Mouse (Mus musculus): ENCODE data around the gene Nox3.

Nox3 gene

GRCm38 (mm10) chr17:3602954-3603672 lies 92.9 kb downstream of the Nox3 start:
- DNase-seq = peak; percentile 53

- no peak for DNase-seq
Measured at GRCm38 (mm10) chr17:3598393-3598792, 97.7 kb downstream of the Nox3 start.

- no peak for DNase-seq
Measured at GRCm38 (mm10) chr17:3597866-3598265, 98.2 kb downstream of the Nox3 start.

- DNase-seq = no peak
Measured at GRCm38 (mm10) chr17:3597130-3597529, 98.9 kb downstream of the Nox3 start.

Data from cerebellum, adult 9-10 months (tissue).